Mouse (Mus musculus) embryonic facial prominence, embryonic 12.5 days (tissue): ENCODE data around the gene Ifna6. TPM values are rescaled to one million over a fixed set of nuclear protein-coding genes. Genes with fewer than 3 reads are reported as not detected.
A peak's percentile ranks its signal among the peaks of the same experiment; 100 is the strongest.

Source experiments
- ATAC-seq: fragments of 200-750 bp; cut with Nextera tagmentation; 2 replicates; pipeline ENCODE4 v1.8.0; 2017; ENCODE audit not compliant: insufficient number of reproducible peaks, insufficient read depth, low FRiP score, low TSS enrichment
- H3K27ac ChIP-seq: fragments of 300-500 bp; sonication (generic); 2 replicates; pipeline ENCODE4 v1.5.1; 2016; ENCODE audit warnings: mild to moderate bottlenecking
- H3K27me3 ChIP-seq: fragments of 300-500 bp; sonication (generic); 2 replicates; pipeline ENCODE4 v1.6.1; 2016; ENCODE audit warnings: mild to moderate bottlenecking, moderate library complexity
- H3K36me3 ChIP-seq: fragments of 300-500 bp; sonication (generic); 2 replicates; pipeline ENCODE4 v1.6.1; 2016; ENCODE audit warnings: mild to moderate bottlenecking
- H3K4me1 ChIP-seq: fragments of 300-500 bp; sonication (generic); 2 replicates; pipeline ENCODE4 v1.6.1; 2016
- H3K4me2 ChIP-seq: fragments of 300-500 bp; sonication (generic); replicated peaks from 2 replicates; pipeline ENCODE4 v1.6.1; 2016; ENCODE audit warnings: mild to moderate bottlenecking, moderate library complexity
- H3K4me3 ChIP-seq: fragments of 300-500 bp; sonication (generic); 2 replicates; pipeline ENCODE4 v1.5.1; 2016; ENCODE audit warnings: mild to moderate bottlenecking
- H3K9ac ChIP-seq: fragments of 300-500 bp; sonication (generic); 2 replicates; pipeline ENCODE4 v1.6.1; 2016; ENCODE audit warnings: mild to moderate bottlenecking, moderate library complexity
- H3K9me3 ChIP-seq: fragments of 300-500 bp; sonication (generic); 2 replicates; pipeline ENCODE4 v1.6.1; 2016; ENCODE audit warnings: mild to moderate bottlenecking, moderate library complexity
- WGBS: fragments of 180-500 bp; shearing (Covaris S2); methylation state at CpG from one replicate; pipeline ENCODE4 v1.1.7; 2016; 5-methylcytosine and 5-hydroxymethylcytosine counted together
- polyA plus RNA-seq: library from polyadenylated mRNA; unstranded; fragments of >200 nt; fragmentation: Nextera tagmentation; extraction: Ambion mirVana; gene quantifications from 2 replicates; pipeline ENCODE4 v1.2.1, GENCODE M21; 2016

The Ifna6 gene
- polyA plus RNA-seq, 1 experiment from 2014 or later, result not detected

- H3K9me3 ChIP-seq, result no peaks in the 10 kb centered on the region
- H3K36me3 ChIP-seq, result no peaks in the 10 kb centered on the region
- H3K4me1 ChIP-seq, result no peaks in the 10 kb centered on the region; the same call in 1 of the 2 replicates
- no peak overlapping the region for H3K9ac ChIP-seq
- H3K4me3 ChIP-seq, result no peak overlapping the region
- no peaks in the 10 kb centered on the region for H3K27me3 ChIP-seq
- WGBS, result 57% methylated on average over 4 of the region's 4 CpGs
- ATAC-seq, result no peak
- H3K27ac ChIP-seq, result no peak overlapping the region
- no peak overlapping the region for H3K4me2 ChIP-seq
Measured at GRCm38 (mm10) chr4:88851026-88851763, 24.0 kb downstream of the Ifna6 start.

GRCm38 (mm10) chr4:88859214-88859613 is 32.0 kb downstream of the Ifna6 start:
- Histone ChIP-seq H3K36me3 (no peaks in the 10 kb centered on the region), H3K4me3 (no peak overlapping the region), H3K4me2 (no peak overlapping the region), H3K9me3 (no peaks in the 10 kb centered on the region), H3K9ac (no peak overlapping the region), H3K27ac (no peak overlapping the region), H3K4me1 (peaks cover 5% of the 10 kb centered on the region), H3K27me3 (0 out of 2 replicates have a peak, but pooled peaks cover under 1% of the 10 kb centered on the region)
- ATAC-seq, result no peak

- WGBS, result 3% methylated on average over 7 of the region's 7 CpGs
- Histone ChIP-seq H3K4me3 (no peak overlapping the region), H3K9me3 (no peaks in the 10 kb centered on the region), H3K27me3 (0 out of 2 replicates have a peak, but pooled peaks cover 5% of the 10 kb centered on the region), H3K36me3 (no peaks in the 10 kb centered on the region), H3K27ac (no peak overlapping the region), H3K4me1 (peaks cover 5% of the 10 kb centered on the region), H3K4me2 (no peak overlapping the region), H3K9ac (no peak overlapping the region)
- ATAC-seq, result no peak
Measured at GRCm38 (mm10) chr4:88863309-88863708, 36.1 kb downstream of the Ifna6 start.

GRCm38 (mm10) chr4:88864599-88864998 is 37.4 kb downstream of the Ifna6 start:
- Histone ChIP-seq H3K27ac (no peak overlapping the region), H3K4me2 (no peak overlapping the region), H3K9me3 (no peaks in the 10 kb centered on the region), H3K4me3 (no peak overlapping the region), H3K36me3 (no peaks in the 10 kb centered on the region), H3K27me3 (0 out of 2 replicates have a peak, but pooled peaks cover 5% of the 10 kb centered on the region), H3K4me1 (peaks cover 5% of the 10 kb centered on the region), H3K9ac (no peak overlapping the region)
- ATAC-seq, result no peak
- WGBS, result 55% methylated on average over 9 of the region's 9 CpGs

GRCm38 (mm10) chr4:88865011-88865569 is 37.9 kb downstream of the Ifna6 start:
- H3K36me3 ChIP-seq, result no peaks in the 10 kb centered on the region
- H3K4me1 ChIP-seq, result peaks cover 5% of the 10 kb centered on the region
- H3K4me3 ChIP-seq, result no peak overlapping the region
- H3K27me3 ChIP-seq, result 0 out of 2 replicates have a peak, but pooled peaks cover 5% of the 10 kb centered on the region
- no peak overlapping the region for H3K9ac ChIP-seq
- 31% methylated on average over 6 of the region's 6 CpGs for WGBS
- H3K4me2 ChIP-seq, result no peak overlapping the region
- H3K9me3 ChIP-seq, result no peaks in the 10 kb centered on the region
- no peak overlapping the region for H3K27ac ChIP-seq
- ATAC-seq, result no peak

GRCm38 (mm10) chr4:88867366-88867925 is 40.2 kb downstream of the Ifna6 start:
- Histone ChIP-seq H3K9me3 (no peaks in the 10 kb centered on the region), H3K4me2 (peak overlapping the region; percentile 85), H3K4me3 (peak overlapping the region; percentile 50), H3K4me1 (peaks cover 5% of the 10 kb centered on the region), H3K9ac (0 out of 2 replicates have a peak overlapping the region, but pooled peaks have one; percentile 4), H3K27me3 (0 out of 2 replicates have a peak, but pooled peaks cover 5% of the 10 kb centered on the region), H3K27ac (no peak overlapping the region), H3K36me3 (no peaks in the 10 kb centered on the region)
- WGBS, result under 1% methylated on average over 8 of the region's 8 CpGs
- no peak for ATAC-seq

GRCm38 (mm10) chr4:88867926-88868911 is 41.0 kb downstream of the Ifna6 start:
- peaks cover 2% of the 10 kb centered on the region for H3K4me1 ChIP-seq
- H3K9ac ChIP-seq, result peak overlapping the region; percentile 4; the same call in 1 of the 2 replicates
- H3K9me3 ChIP-seq, result no peaks in the 10 kb centered on the region
- no peaks in the 10 kb centered on the region for H3K36me3 ChIP-seq
- 0 out of 2 replicates have a peak, but pooled peaks cover 5% of the 10 kb centered on the region for H3K27me3 ChIP-seq
- ATAC-seq, result peak; percentile 65
- peak overlapping the region; percentile 85 for H3K4me2 ChIP-seq
- 7% methylated on average over 30 of the region's 31 CpGs for WGBS
- H3K4me3 ChIP-seq, result peak overlapping the region; percentile 50
- H3K27ac ChIP-seq, result no peak overlapping the region

GRCm38 (mm10) chr4:88872691-88873090 is 45.5 kb downstream of the Ifna6 start:
- Histone ChIP-seq H3K36me3 (no peaks in the 10 kb centered on the region), H3K9ac (no peak overlapping the region), H3K9me3 (no peaks in the 10 kb centered on the region), H3K4me3 (no peak overlapping the region), H3K4me2 (no peak overlapping the region), H3K27ac (no peak overlapping the region), H3K27me3 (no peaks in the 10 kb centered on the region), H3K4me1 (no peaks in the 10 kb centered on the region)
- no peak for ATAC-seq
- WGBS, result 0% methylated on average over 2 of the region's 2 CpGs

- 69% methylated on average over 3 of the region's 4 CpGs for WGBS
- no peaks in the 10 kb centered on the region for H3K4me1 ChIP-seq
- H3K27ac ChIP-seq, result no peak overlapping the region
- H3K9me3 ChIP-seq, result no peaks in the 10 kb centered on the region
- no peak overlapping the region for H3K4me2 ChIP-seq
- H3K4me3 ChIP-seq, result no peak overlapping the region
- no peak overlapping the region for H3K9ac ChIP-seq
- no peaks in the 10 kb centered on the region for H3K27me3 ChIP-seq
- H3K36me3 ChIP-seq, result no peaks in the 10 kb centered on the region
- ATAC-seq, result no peak
Measured at GRCm38 (mm10) chr4:88875435-88876095, 48.3 kb downstream of the Ifna6 start.

- Histone ChIP-seq H3K9ac (no peak overlapping the region), H3K4me3 (no peak overlapping the region), H3K27ac (no peak overlapping the region), H3K27me3 (no peaks in the 10 kb centered on the region), H3K4me1 (no peaks in the 10 kb centered on the region), H3K4me2 (no peak overlapping the region), H3K36me3 (no peaks in the 10 kb centered on the region), H3K9me3 (no peaks in the 10 kb centered on the region)
- ATAC-seq, result no peak
- WGBS, result 69% methylated on average over 4 of the region's 4 CpGs
Measured at GRCm38 (mm10) chr4:88876520-88876919, 49.3 kb downstream of the Ifna6 start.
